In genomic region chr11:79131949-79132411, GRCm38 (mm10) we compare ENCODE assay signal across 13 mouse cellular contexts. TPM values are rescaled to one million over a fixed set of nuclear protein-coding genes. Genes with fewer than 3 reads are reported as not detected.
DNase-seq lines count a peak whose midpoint lies in the region.
"Had no signal": no experiment of that assay in that cellular context is flagged by ENCODE, and none has a peak within 500 bp of the region (broad histone marks: within the 10 kb centered on the region; RNA-seq: fewer than 3 reads in every experiment).

No protein-coding gene starts in this region.

- H3K36me3 ChIP-seq in megakaryocyte, embryonic 14.5 days (replicated peaks; ENCODE audit: low read length), result peaks cover 77% of the 10 kb centered on the region

- H3K4me1 ChIP-seq in megakaryocyte, embryonic 14.5 days, result peaks cover 100% of the 10 kb centered on the region

- peak; percentile 35 for DNase-seq in heart, postnatal 4 days
- no peak for DNase-seq in heart, adult 8-10 months (ENCODE audit: low spot score)
- peak; percentile 76 for DNase-seq in CD4-positive, CD25-positive, alpha-beta regulatory T cell, adult 2 months (ENCODE audit: low read depth, low spot score)
- peak; percentile 33 for DNase-seq in T-cell, adult 2 months (ENCODE audit: low spot score)
- DNase-seq in B cell, adult 2 months, result no peak
- DNase-seq in ovary, postnatal 36 days (ENCODE audit: low spot score), result no peak
- no peak for DNase-seq in retina, postnatal 1 day
- DNase-seq: embryo, embryonic 11 days; forebrain, postnatal 0 days; liver, postnatal 0 days; right cerebral cortex, postnatal 25 days; thymus, postnatal 4 days had no signal

- H3K4me3 ChIP-seq in megakaryocyte, embryonic 14.5 days (replicated peaks), result peak overlapping the region; percentile 76

- H3K27me3 ChIP-seq in megakaryocyte, embryonic 14.5 days (replicated peaks), result no peaks in the 10 kb centered on the region

- peaks cover 5% of the 10 kb centered on the region; the same call in 1 of the 2 replicates for H3K9me3 ChIP-seq in megakaryocyte, embryonic 14.5 days

RNA-seq across cellular contexts. Expression of gene Ksr1, which starts 14.2 kb away (rescaled TPM):
- total RNA-seq in heart, postnatal 4 days (2021), result 10 to 100 TPM; 14.6 to 15.8 TPM
- 1 to 10 TPM; 5.9 to 8.2 (median 6.5) TPM for total RNA-seq in heart, adult 8-10 months (2022)
- 46.5 and 208 TPM in 2 replicates for polyA plus RNA-seq in megakaryocyte, embryonic 14.5 days (2012; ENCODE audit: insufficient read depth, low replicate concordance)

Comparison
In these comparisons a context has a peak if more than half of its experiments do, and no peak if none do; other contexts are left out.
1. DNase-seq: peak in heart, postnatal 4 days (single experiment), CD4-positive, CD25-positive, alpha-beta regulatory T cell, adult 2 months (single experiment) and T-cell, adult 2 months (single experiment); none in heart, adult 8-10 months (single experiment), B cell, adult 2 months (0 of 2), ovary, postnatal 36 days (single experiment) and retina, postnatal 1 day (single experiment).